10 mouse cellular contexts compared by ENCODE assay signal in genomic region chr10:67192366-67192765, GRCm38 (mm10).
DNase-seq lines count a peak whose midpoint lies in the region; ATAC-seq and TF ChIP-seq lines count a peak whose summit lies in the region.
"Had no signal": no experiment of that assay in that cellular context is flagged by ENCODE, and none has a peak within 500 bp of the region (broad histone marks: within the 10 kb centered on the region; RNA-seq: fewer than 3 reads in every experiment).

No protein-coding gene starts in this region.

- no peak overlapping the region for H3K4me3 ChIP-seq in heart, embryonic 12.5 days
- H3K4me3 ChIP-seq in cortical plate, adult 2 months (ENCODE audit: insufficient read depth, low read length) = no peak overlapping the region
- no peak overlapping the region for H3K4me3 ChIP-seq in midbrain, embryonic 11.5 days (ENCODE audit: low read depth, low read length)

- 95% methylated on average over 3 of the region's 3 CpGs for WGBS in heart, embryonic 12.5 days
- 94% methylated on average over 3 of the region's 3 CpGs for WGBS in midbrain, embryonic 11.5 days

- peaks cover 26% of the 10 kb centered on the region for H3K36me3 ChIP-seq in heart, embryonic 12.5 days
- no peaks in the 10 kb centered on the region for H3K36me3 ChIP-seq in midbrain, embryonic 11.5 days (ENCODE audit: control insufficient read depth, insufficient read depth, low read length)

- peak; percentile 36; the same call in 1 of the 2 replicates for TF ChIP-seq CTCF in cortical plate, adult 2 months (IDR thresholded peaks at IDR 0.05; ENCODE audit: extremely low read depth, insufficient read depth, low read length)

- H3K9ac ChIP-seq in heart, embryonic 12.5 days = no peak overlapping the region
- no peak overlapping the region for H3K9ac ChIP-seq in midbrain, embryonic 11.5 days (ENCODE audit: low read length)

- H3K27me3 ChIP-seq in heart, embryonic 12.5 days (replicated peaks) = no peaks in the 10 kb centered on the region
- H3K27me3 ChIP-seq in midbrain, embryonic 11.5 days (ENCODE audit: control insufficient read depth, insufficient read depth, low read length) = no peaks in the 10 kb centered on the region

- H3K27ac ChIP-seq in heart, embryonic 12.5 days (ENCODE audit: poor library complexity, severe bottlenecking) = no peak overlapping the region
- no peak overlapping the region for H3K27ac ChIP-seq in cortical plate, adult 2 months (ENCODE audit: insufficient read depth, low read length)
- H3K27ac ChIP-seq in midbrain, embryonic 11.5 days (ENCODE audit: low read depth, low read length) = no peak overlapping the region

- H3K4me1 ChIP-seq in heart, embryonic 12.5 days (replicated peaks) = peaks cover 19% of the 10 kb centered on the region
- H3K4me1 ChIP-seq in cortical plate, adult 2 months (ENCODE audit: control insufficient read depth, insufficient read depth, low read length) = peaks cover 11% of the 10 kb centered on the region
- H3K4me1 ChIP-seq in midbrain, embryonic 11.5 days (ENCODE audit: control insufficient read depth, insufficient read depth, low read length) = peaks cover 8% of the 10 kb centered on the region

- TF ChIP-seq POLR2A in cortical plate, adult 2 months (IDR thresholded peaks at IDR 0.05; ENCODE audit: extremely low read depth, insufficient read depth, low read length) = no peak

- no peak for ATAC-seq in heart, embryonic 12.5 days (ENCODE audit: insufficient number of reproducible peaks, low FRiP score)
- no peak for ATAC-seq in midbrain, embryonic 11.5 days (ENCODE audit: low FRiP score)
- ATAC-seq: inflammation-experienced regulatory T-cells, adult 6 months had no signal

- no peak overlapping the region for H3K4me2 ChIP-seq in heart, embryonic 12.5 days
- no peak overlapping the region for H3K4me2 ChIP-seq in midbrain, embryonic 11.5 days

- peak; percentile 32 for DNase-seq in heart, postnatal 4 days
- peak; percentile 29 to 68 for DNase-seq in spleen, postnatal 10 days (ENCODE audit: low spot score in 2 of 2)
- DNase-seq in spleen, postnatal 36 days (ENCODE audit: low spot score in 2 of 2) = no peak
- DNase-seq in thymus, postnatal 36 days = peak; percentile 26 to 40
- DNase-seq in midbrain, embryonic 11.5 days (ENCODE audit: low spot score, missing footprints) = no peak
- no peak for DNase-seq in cerebellum, adult 11-12 months
- DNase-seq: gastrocnemius, postnatal 14 days had no signal

- peaks cover 3% of the 10 kb centered on the region; the same call in 1 of the 2 replicates for H3K9me3 ChIP-seq in heart, embryonic 12.5 days (replicated peaks)
- H3K9me3 ChIP-seq in midbrain, embryonic 11.5 days (ENCODE audit: control insufficient read depth, low read length) = no peaks in the 10 kb centered on the region

Comparison
In these comparisons a context has a peak if more than half of its experiments do, and no peak if none do; other contexts are left out.
1. DNase-seq: peak in heart, postnatal 4 days (single experiment), spleen, postnatal 10 days (2 of 2) and thymus, postnatal 36 days (2 of 2); none in spleen, postnatal 36 days (0 of 2), midbrain, embryonic 11.5 days (single experiment) and cerebellum, adult 11-12 months (single experiment).